Mouse (Mus musculus) adrenal gland, adult 2 months (tissue): Measurements from ENCODE around the gene Nudt7. TPM values are rescaled to one million over a fixed set of nuclear protein-coding genes. Genes with fewer than 3 reads are reported as not detected.

ENCODE experiments used
- DNase-seq: peaks from one replicate; pipeline ENCODE4 v3.0.0; 2021
- polyA plus RNA-seq: library from polyadenylated mRNA; depleted of rRNA; stranded (reverse); fragments of >200 nt; gene quantifications from 2 replicates; pipeline ENCODE4 v1.2.3, GENCODE M21; 2012; rRNA removed
- total RNA-seq, 2 experiments: library from RNA; stranded (reverse); gene quantifications; 2 replicates each; pipeline ENCODE4 v1.2.3; 2021

Gene Nudt7
- total and polyA plus RNA-seq, 3 experiments: 13.8 to 77.9 (median 58.7) TPM

- DNase-seq: peak; percentile 64
Observed at GRCm38 (mm10) chr8:114143645-114144290, 10.4 kb downstream of the Nudt7 start.

GRCm38 (mm10) chr8:114153311-114154045 is 20.1 kb downstream of the Nudt7 start:
- peak; percentile 13 for DNase-seq

- no peak for DNase-seq
Observed at GRCm38 (mm10) chr8:114158586-114158985, 25.2 kb downstream of the Nudt7 start.

GRCm38 (mm10) chr8:114159666-114160065 is 26.3 kb downstream of the Nudt7 start:
- DNase-seq: no peak

GRCm38 (mm10) chr8:114163871-114164270 is 30.5 kb downstream of the Nudt7 start:
- no peak for DNase-seq

GRCm38 (mm10) chr8:114164444-114165096 is 31.2 kb downstream of the Nudt7 start:
- no peak for DNase-seq

- no peak for DNase-seq
Observed at GRCm38 (mm10) chr8:114165741-114166140, 32.4 kb downstream of the Nudt7 start.

GRCm38 (mm10) chr8:114176721-114177120 is 43.4 kb downstream of the Nudt7 start:
- DNase-seq: no peak

- no peak for DNase-seq
Observed at GRCm38 (mm10) chr8:114193334-114193733, 60.0 kb downstream of the Nudt7 start.

GRCm38 (mm10) chr8:114198990-114199389 is 65.6 kb downstream of the Nudt7 start:
- no peak for DNase-seq

Other genes with a start within 250 kb of the Nudt7 start
- 10 to 100 TPM; 13.0 to 22.0 TPM for gene Vat1l, start 72.1 kb downstream of the Nudt7 start, total RNA-seq
- 2.6 and 4.2 TPM in 2 replicates for gene Vat1l, start 72.1 kb downstream of the Nudt7 start, polyA plus RNA-seq